Mouse (Mus musculus) MEL (cell line): ENCODE measurements around the gene Spcs2. TPM values are rescaled to one million over a fixed set of nuclear protein-coding genes. Genes with fewer than 3 reads are reported as not detected.

Experiments used
- DNase-seq: peaks from one replicate; pipeline ENCODE4 v3.0.0; 2011; ENCODE audit warnings: low read depth, low spot score
- H3K27ac ChIP-seq: 2 replicates; pipeline ENCODE4 v1.5.1; 2012; ENCODE audit warnings: low read depth, mild to moderate bottlenecking, control low read depth, low read length, moderate library complexity; ENCODE audit not compliant: control insufficient read depth
- H3K27me3 ChIP-seq, 2 experiments: fragments of 150-350 bp in 1 of 2; sonication (generic) in 1 of 2; 2 replicates each; pipeline ENCODE4 v1.6.1; 2012; ENCODE audit warnings: low read length in 2 of 2, mild to moderate bottlenecking in 2 of 2, improper control_type of control experiment in 1 of 2, moderate library complexity in 1 of 2; ENCODE audit not compliant: insufficient read depth in 2 of 2, control insufficient read depth in 1 of 2
- H3K36me3 ChIP-seq, 2 experiments: 2 replicates each; pipeline ENCODE4 v1.6.1; 2012 to 2014; ENCODE audit warnings: low read length in 2 of 2, improper control_type of control experiment in 1 of 2, inconsistent platforms in 1 of 2, mild to moderate bottlenecking in 1 of 2; ENCODE audit not compliant: insufficient read depth in 2 of 2, control insufficient read depth in 1 of 2
- H3K4me1 ChIP-seq, 2 experiments: fragments of 150-350 bp in 1 of 2; sonication (generic) in 1 of 2; 2 replicates each; pipeline ENCODE4 v1.6.1; 2012; ENCODE audit warnings: low read length in 2 of 2, improper control_type of control experiment in 1 of 2, mild to moderate bottlenecking in 1 of 2; ENCODE audit not compliant: insufficient read depth in 2 of 2, control insufficient read depth in 1 of 2
- H3K4me3 ChIP-seq, 2 experiments: fragments of 150-350 bp in 1 of 2; sonication (generic) in 1 of 2; 2 replicates each; pipeline ENCODE4 v1.5.1; 2012; ENCODE audit warnings: low read depth in 2 of 2, low read length in 2 of 2, mild to moderate bottlenecking in 2 of 2, moderate library complexity in 2 of 2, control low read depth in 1 of 2, improper control_type of control experiment in 1 of 2; ENCODE audit not compliant: control insufficient read depth in 1 of 2, insufficient read depth in 1 of 2
- H3K79me2 ChIP-seq: 2 replicates; pipeline ENCODE4 v1.6.1; 2012; ENCODE audit warnings: mild to moderate bottlenecking, low read length, moderate library complexity; ENCODE audit not compliant: control insufficient read depth, poor library complexity, insufficient read depth
- H3K9ac ChIP-seq: 2 replicates; pipeline ENCODE4 v1.6.1; 2012; ENCODE audit warnings: low read depth, mild to moderate bottlenecking, control low read depth, low read length, moderate library complexity; ENCODE audit not compliant: control insufficient read depth, poor library complexity, severe bottlenecking
- H3K9me3 ChIP-seq: fragments of 150-350 bp; sonication (generic); replicated peaks from 2 replicates; pipeline ENCODE4 v1.6.1; 2012; ENCODE audit warnings: mild to moderate bottlenecking, low read length, improper control_type of control experiment, moderate library complexity; ENCODE audit not compliant: insufficient read depth
- BHLHE40 ChIP-seq: IDR thresholded peaks from 2 replicates; pipeline ENCODE4 v1.6.1; 2012; ENCODE audit warnings: low read depth, mild to moderate bottlenecking, inconsistent platforms, low read length, improper control_type of control experiment, borderline replicate concordance
- CHD1 ChIP-seq: IDR thresholded peaks from 2 replicates; pipeline ENCODE4 v1.6.1; 2012; ENCODE audit warnings: low read depth, mild to moderate bottlenecking, inconsistent platforms, low read length, improper control_type of control experiment
- CTCF ChIP-seq, 3 experiments: IDR thresholded peaks in 2 of 3; conservative IDR thresholded peaks in 1 of 3; 2 replicates each; pipeline ENCODE4 v1.5.1; 2011 to 2012; ENCODE audit warnings: low read length in 3 of 3, low read depth in 2 of 3, mild to moderate bottlenecking in 2 of 3, improper control_type of control experiment in 1 of 3, inconsistent platforms in 1 of 3, mixed read lengths in 1 of 3, moderate library complexity in 1 of 3; ENCODE audit not compliant: control insufficient read depth in 1 of 3, insufficient read depth in 1 of 3, poor library complexity in 1 of 3, severe bottlenecking in 1 of 3
- ELF1 ChIP-seq: IDR thresholded peaks from 2 replicates; pipeline ENCODE4 v1.6.1; 2014; ENCODE audit warnings: low read depth, mild to moderate bottlenecking, inconsistent platforms, low read length, improper control_type of control experiment, moderate library complexity
- EP300 ChIP-seq, 2 experiments: IDR thresholded peaks; 2 replicates each; pipeline ENCODE4 v1.6.1; 2011; ENCODE audit warnings: improper control_type of control experiment in 2 of 2, low read length in 2 of 2, low read depth in 1 of 2, mild to moderate bottlenecking in 1 of 2
- ETS1 ChIP-seq: IDR thresholded peaks from 2 replicates; pipeline ENCODE4 v1.6.1; 2012; ENCODE audit warnings: low read depth, mild to moderate bottlenecking, inconsistent platforms, low read length, improper control_type of control experiment, moderate library complexity
- GABPA ChIP-seq: IDR thresholded peaks from 2 replicates; pipeline ENCODE4 v1.6.1; 2012; ENCODE audit warnings: low read depth, mild to moderate bottlenecking, inconsistent platforms, low read length, improper control_type of control experiment, moderate library complexity
- GATA1 ChIP-seq: IDR thresholded peaks from 2 replicates; pipeline ENCODE4 v1.6.1; 2011; ENCODE audit warnings: low read depth, low read length, improper control_type of control experiment
- HCFC1 ChIP-seq: IDR thresholded peaks from 2 replicates; pipeline ENCODE4 v1.6.1; 2012; ENCODE audit warnings: low read depth, mild to moderate bottlenecking, inconsistent platforms, low read length, improper control_type of control experiment, moderate library complexity
- MXI1 ChIP-seq: IDR thresholded peaks from 2 replicates; pipeline ENCODE4 v1.6.1; 2011; ENCODE audit warnings: mild to moderate bottlenecking, low read depth, low read length, improper control_type of control experiment
- MYB ChIP-seq: IDR thresholded peaks from 2 replicates; pipeline ENCODE4 v1.6.1; 2011; ENCODE audit warnings: mild to moderate bottlenecking, low read depth, low read length, improper control_type of control experiment
- NRF1 ChIP-seq: IDR thresholded peaks from 2 replicates; pipeline ENCODE4 v1.6.1; 2014; ENCODE audit warnings: low read depth, mild to moderate bottlenecking, inconsistent platforms, low read length, improper control_type of control experiment, moderate library complexity; ENCODE audit not compliant: poor library complexity, insufficient read depth, severe bottlenecking
- POLR2A ChIP-seq, 2 experiments: IDR thresholded peaks; 2 replicates each; pipeline ENCODE4 v1.6.1; 2011 to 2012; ENCODE audit warnings: low read length in 2 of 2, mild to moderate bottlenecking in 2 of 2, control low read depth in 1 of 2, improper control_type of control experiment in 1 of 2, low read depth in 1 of 2, moderate library complexity in 1 of 2; ENCODE audit not compliant: control insufficient read depth in 1 of 2, insufficient read depth in 1 of 2, poor library complexity in 1 of 2
- POLR2AphosphoS2 ChIP-seq: IDR thresholded peaks from 2 replicates; pipeline ENCODE4 v1.6.1; 2011; ENCODE audit warnings: low read length, improper control_type of control experiment
- RCOR1 ChIP-seq: IDR thresholded peaks from 2 replicates; pipeline ENCODE4 v1.6.1; 2012; ENCODE audit warnings: low read depth, mild to moderate bottlenecking, inconsistent platforms, low read length, improper control_type of control experiment
- TAL1 ChIP-seq: IDR thresholded peaks from 2 replicates; pipeline ENCODE4 v1.6.1; 2012; ENCODE audit warnings: mild to moderate bottlenecking, inconsistent platforms, low read length, moderate library complexity, mixed read lengths
- TBP ChIP-seq: IDR thresholded peaks from 2 replicates; pipeline ENCODE4 v1.8.0; 2011; ENCODE audit warnings: low read depth, low read length, improper control_type of control experiment
- TCF12 ChIP-seq: IDR thresholded peaks from 2 replicates; pipeline ENCODE4 v1.6.1; 2014; ENCODE audit warnings: low read depth, mild to moderate bottlenecking, inconsistent platforms, low read length, improper control_type of control experiment, moderate library complexity
- ZC3H11A ChIP-seq: IDR thresholded peaks from 2 replicates; pipeline ENCODE4 v1.6.1; 2012; ENCODE audit warnings: low read depth, mild to moderate bottlenecking, inconsistent platforms, low read length, improper control_type of control experiment
- polyA plus RNA-seq, 2 experiments: library from polyadenylated mRNA; stranded (reverse) in 1 of 2; unstranded in 1 of 2; fragments of >175 nt in 1 of 2; fragments of >200 nt in 1 of 2; gene quantifications; 2 replicates each; pipeline versions ENCODE4 v1.2.1 to v1.2.4; 2012; ENCODE audit warnings: low replicate concordance in 2 of 2, low read depth in 1 of 2; ENCODE audit not compliant: insufficient read length in 2 of 2, insufficient read depth in 1 of 2, missing spikeins in 1 of 2
- total RNA-seq: library from RNA; depleted of rRNA; stranded (reverse); fragments of 300-350 nt; gene quantifications from 2 replicates; pipeline ENCODE4 v1.2.3, GENCODE M21; 2012

Gene Spcs2
- total and polyA plus RNA-seq, 3 experiments: 152 to 241 TPM; not detected in 1

DNA sequence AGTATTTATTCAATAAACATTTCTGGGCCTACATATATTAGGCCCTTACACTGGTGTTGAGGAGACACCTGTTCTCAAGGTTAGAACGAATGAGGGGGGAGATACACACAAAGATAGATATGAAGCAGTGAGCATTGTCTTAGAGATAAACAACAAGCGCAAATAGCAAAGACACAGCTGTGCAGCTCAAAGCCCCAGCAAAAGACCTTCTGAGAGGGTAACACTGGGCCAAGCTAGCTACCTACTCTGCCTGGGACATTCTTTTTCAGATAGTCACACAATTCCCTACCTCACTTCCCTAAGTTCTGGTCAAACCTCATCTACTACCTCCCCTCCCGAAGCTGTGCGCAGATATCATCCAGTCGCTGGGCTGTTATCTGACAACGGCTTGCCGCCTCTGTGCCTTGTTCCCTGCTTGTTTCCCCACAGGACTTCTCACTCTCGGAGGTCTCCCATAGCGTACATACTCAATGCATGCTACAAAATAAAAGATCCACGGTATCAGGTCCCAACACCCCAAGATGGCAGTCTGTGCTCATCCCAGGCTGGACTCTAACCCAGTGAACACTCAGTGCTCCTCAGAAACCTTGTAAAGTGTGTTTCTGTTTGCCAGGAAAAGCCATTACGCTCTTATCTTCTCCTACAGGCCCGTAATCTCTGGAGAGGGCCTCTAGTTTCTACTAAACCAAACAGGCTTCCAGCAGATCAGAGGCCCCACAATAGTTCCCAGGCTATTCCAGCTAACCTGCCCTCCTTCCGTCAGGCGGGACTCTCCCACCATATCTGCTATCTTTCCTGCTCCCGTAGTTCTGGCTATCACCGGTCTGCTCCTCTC is 38.4 kb downstream of the Spcs2 start:
- peak overlapping the region; percentile 83 for H3K27ac ChIP-seq
- TF ChIP-seq RCOR1 (no peak), HCFC1 (0 out of 2 replicates have a peak, but pooled peaks have one; percentile 14), TCF12 (peak; percentile 66), MXI1 (no peak; the same call in 1 of the 2 replicates), ETS1 (peak; percentile 35; the same call in 1 of the 2 replicates), MYB (peak; percentile 46; the same call in 1 of the 2 replicates), GATA1 (peak; percentile 68), CHD1 (no peak), POLR2A (IDR thresholded peaks at IDR 0.05; ENCODE audit: control insufficient read depth in 1 of 2, insufficient read depth in 1 of 2, low read depth in 1 of 2, low read length in 2 of 2, poor library complexity in 1 of 2) (0 out of 4 replicates have a peak, but pooled peaks of 1 of the 2 experiments have one; percentile 28), CTCF (IDR thresholded peaks at IDR 0.05 in 2 of 3, conservative IDR thresholded peaks at IDR 0.05 in 1 of 3; ENCODE audit: control insufficient read depth in 1 of 3, insufficient read depth in 1 of 3, low read depth in 2 of 3, low read length in 3 of 3, poor library complexity in 1 of 3, severe bottlenecking in 1 of 3) (no peak), POLR2AphosphoS2 (no peak), TAL1 (peak; percentile 43), ZC3H11A (0 out of 2 replicates have a peak, but pooled peaks have one; percentile 1), EP300 (IDR thresholded peaks at IDR 0.05; ENCODE audit: low read depth in 1 of 2, low read length in 2 of 2) (peak; percentile 51 to 71), GABPA (no peak), ELF1 (no peak), NRF1 (no peak), TBP (no peak), BHLHE40 (0 out of 2 replicates have a peak, but pooled peaks have one; percentile 40)
- no peaks in the 10 kb centered on the region for H3K9me3 ChIP-seq
- H3K4me1 ChIP-seq: peaks cover 31 to 48% of the 10 kb centered on the region in 2 experiments
- H3K27me3 ChIP-seq: no peaks in the 10 kb centered on the region
- H3K9ac ChIP-seq: peak overlapping the region; percentile 36
- no peaks in the 10 kb centered on the region; the same call in 1 of the 2 replicates for H3K79me2 ChIP-seq
- DNase-seq: peak; percentile 68
- H3K4me3 ChIP-seq: peak overlapping the region; percentile 41
- H3K36me3 ChIP-seq: peaks cover 0 to 44% of the 10 kb centered on the region in 2 experiments; a peak in 2 of 4 replicates
